Mouse (Mus musculus) E14TG2a.4 (cell line): ENCODE measurements at regions not wholly inside any gene's neighbourhood (a gene's known extent, or its start where the extent isn't known, plus 50 kb on each side); places are given as distances from the start of the nearest gene placed in this dataset.
"Not testable (repeated sequence)": the region's sequence is repeated elsewhere in the genome, so short reads cannot be mapped to it uniquely, and the experiment has no call there.

Experiments used
- H3K27me3 ChIP-seq: 2 replicates; pipeline ENCODE4 v1.6.1; 2014; ENCODE audit warnings: low read length, control low read depth; ENCODE audit not compliant: insufficient read depth
- H3K36me3 ChIP-seq: 2 replicates; pipeline ENCODE4 v1.6.1; 2014; ENCODE audit warnings: low read length, control low read depth; ENCODE audit not compliant: insufficient read depth
- H3K4me1 ChIP-seq: replicated peaks from 2 replicates; pipeline ENCODE4 v1.6.1; 2014; ENCODE audit warnings: low read depth, low read length, control low read depth
- H3K4me3 ChIP-seq: replicated peaks from 2 replicates; pipeline ENCODE4 v1.5.1; 2014; ENCODE audit warnings: mild to moderate bottlenecking, low read length
- H3K9me3 ChIP-seq: 2 replicates; pipeline ENCODE4 v1.6.1; 2014; ENCODE audit warnings: low read length, control low read depth
- CTCF ChIP-seq: conservative IDR thresholded peaks from 2 replicates; pipeline ENCODE4 v1.5.1; 2014; ENCODE audit warnings: low read length
- NANOG ChIP-seq: IDR thresholded peaks from 2 replicates; pipeline ENCODE4 v1.6.1; 2014; ENCODE audit warnings: borderline replicate concordance, low read length, mixed read lengths
- POU5F1 ChIP-seq: IDR thresholded peaks from 2 replicates; pipeline ENCODE4 v1.6.1; 2014; ENCODE audit warnings: low read length, borderline replicate concordance

DNA sequence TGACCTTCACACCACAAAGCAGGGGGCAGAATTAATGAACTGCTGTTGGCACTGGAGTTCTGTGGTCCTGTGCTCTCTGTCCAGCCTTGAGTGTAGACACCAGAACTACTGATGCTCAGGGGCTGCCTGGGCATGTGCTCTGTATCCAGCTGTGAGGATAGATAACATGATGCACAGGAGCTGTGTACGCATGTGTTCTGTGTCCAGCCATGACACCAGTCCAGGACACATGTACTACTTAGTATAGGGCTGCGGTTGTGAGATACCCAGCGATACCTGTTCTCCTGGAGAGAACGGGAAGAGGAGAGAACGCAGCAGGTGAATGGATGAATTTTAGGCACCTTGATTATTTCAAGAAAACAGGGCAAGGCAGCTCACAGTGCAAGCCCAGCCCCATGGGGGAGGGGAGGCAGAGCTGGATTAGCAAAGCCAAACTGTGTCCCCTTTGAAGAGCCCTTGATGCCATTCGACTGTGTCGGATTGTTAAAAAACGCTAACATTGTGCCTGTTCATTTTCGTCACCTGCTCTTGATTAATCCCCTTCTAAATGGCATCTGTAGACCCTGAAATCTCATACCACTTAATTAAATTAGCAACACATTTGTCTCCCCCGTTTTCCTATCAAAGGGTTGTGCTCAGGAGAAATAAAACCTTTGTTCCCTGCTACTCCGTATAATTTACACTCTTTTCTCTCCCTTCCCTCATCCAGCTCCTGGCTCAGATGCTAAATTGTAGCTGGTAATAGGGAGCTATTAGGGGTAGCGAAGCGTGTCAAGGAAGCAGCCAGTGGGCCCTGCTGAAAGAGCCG is 218.8 kb upstream of the Irx4 start:
- Histone ChIP-seq H3K27me3 (no peaks in the 10 kb centered on the region), H3K4me1 (no peaks in the 10 kb centered on the region), H3K4me3 (no peak overlapping the region), H3K9me3 (peaks cover 9% of the 10 kb centered on the region; the same call in 1 of the 2 replicates), H3K36me3 (no peaks in the 10 kb centered on the region)
- TF ChIP-seq POU5F1, result no peak
- TF ChIP-seq CTCF, result no peak
- no peak for TF ChIP-seq NANOG

DNA sequence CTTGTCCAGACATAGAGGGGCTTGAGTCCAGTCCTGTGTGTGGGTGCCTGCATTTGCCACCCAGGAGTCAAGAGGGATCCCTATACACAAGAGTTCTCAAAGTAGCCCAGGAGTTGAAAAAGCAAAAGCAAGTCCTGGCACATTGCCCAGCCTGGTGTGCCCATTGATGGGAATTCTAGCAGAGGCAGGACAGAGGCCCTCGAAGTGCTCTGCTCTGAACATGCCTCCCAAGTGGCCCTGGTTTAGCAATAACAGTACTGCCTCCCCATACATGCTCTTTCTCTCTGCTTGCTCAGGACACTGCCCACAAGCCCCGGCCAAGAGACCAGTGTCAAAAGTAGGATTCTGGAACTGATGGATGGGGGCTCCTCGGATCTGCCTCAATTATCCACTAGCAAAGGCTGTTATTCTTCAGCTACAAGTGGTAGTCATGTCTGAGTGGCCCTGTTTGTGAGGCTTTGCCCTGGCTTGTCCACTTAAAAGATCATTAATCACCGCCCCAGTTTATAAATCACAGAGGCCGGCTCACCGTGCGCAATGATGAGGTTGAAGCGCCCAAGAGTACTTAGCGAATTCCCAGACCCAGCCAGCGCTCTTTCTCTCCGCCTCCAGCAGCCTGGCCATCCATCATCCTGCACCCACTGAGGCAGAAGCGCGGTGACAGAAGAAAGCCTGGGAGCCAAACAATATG is 190.3 kb upstream of the Irx4 start:
- Histone ChIP-seq H3K36me3 (no peaks in the 10 kb centered on the region), H3K9me3 (peaks cover 21% of the 10 kb centered on the region)
- TF ChIP-seq CTCF, result no peak
- no peak for TF ChIP-seq POU5F1
- TF ChIP-seq NANOG, result no peak

DNA sequence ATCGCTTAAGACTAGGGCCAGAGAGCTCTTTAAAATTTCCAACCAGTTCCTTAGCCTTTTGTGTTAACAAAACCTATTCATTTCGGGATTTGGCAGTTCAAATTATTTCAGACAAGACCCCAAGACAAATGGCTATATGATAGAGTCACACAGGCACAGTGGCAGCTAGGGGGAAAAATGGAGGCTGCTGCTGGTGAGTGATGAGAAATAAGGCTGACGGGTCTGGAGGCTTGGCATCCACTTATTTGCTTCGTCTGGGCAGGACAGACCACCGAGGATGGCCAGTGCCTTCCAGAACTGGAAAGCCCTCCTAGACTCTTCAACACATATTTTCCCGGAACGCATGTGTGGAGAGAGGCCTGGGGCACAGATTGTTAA is 189.8 kb upstream of the Irx4 start:
- peaks cover 27% of the 10 kb centered on the region for H3K9me3 ChIP-seq
- H3K27me3 ChIP-seq, result no peaks in the 10 kb centered on the region
- H3K36me3 ChIP-seq, result no peaks in the 10 kb centered on the region
- no peak overlapping the region for H3K4me3 ChIP-seq
- no peaks in the 10 kb centered on the region for H3K4me1 ChIP-seq
- TF ChIP-seq CTCF (no peak), NANOG (no peak)

More for the DNA sequence above, 190.3 kb upstream of the Irx4 start:
- no peak overlapping the region for H3K4me3 ChIP-seq
- H3K27me3 ChIP-seq, result no peaks in the 10 kb centered on the region
- H3K4me1 ChIP-seq, result no peaks in the 10 kb centered on the region

DNA sequence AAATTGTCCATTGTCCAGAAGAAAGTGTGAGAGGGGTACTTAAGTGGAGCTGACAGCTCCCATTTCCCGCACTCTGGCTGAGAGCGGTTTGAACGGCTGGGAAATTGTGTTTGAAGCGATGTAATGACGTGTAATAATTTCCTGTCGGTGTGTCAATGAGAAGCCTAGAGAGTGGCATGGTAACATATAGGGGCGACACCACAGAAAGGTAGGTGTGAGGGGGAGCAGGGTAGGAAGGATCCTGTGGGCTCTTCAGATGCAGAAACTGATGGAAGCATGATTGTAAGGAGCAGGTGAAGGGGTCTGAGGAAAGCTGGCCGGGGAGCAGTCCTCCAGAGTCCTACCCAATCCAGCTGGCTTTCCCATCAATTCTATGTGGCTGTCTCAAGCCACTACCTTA is 189.2 kb upstream of the Irx4 start:
- H3K36me3 ChIP-seq, result no peaks in the 10 kb centered on the region
- TF ChIP-seq NANOG (no peak), POU5F1 (no peak)
- no peaks in the 10 kb centered on the region for H3K4me1 ChIP-seq
- no peak overlapping the region for H3K4me3 ChIP-seq
- peaks cover 32% of the 10 kb centered on the region for H3K9me3 ChIP-seq
- no peaks in the 10 kb centered on the region for H3K27me3 ChIP-seq

DNA sequence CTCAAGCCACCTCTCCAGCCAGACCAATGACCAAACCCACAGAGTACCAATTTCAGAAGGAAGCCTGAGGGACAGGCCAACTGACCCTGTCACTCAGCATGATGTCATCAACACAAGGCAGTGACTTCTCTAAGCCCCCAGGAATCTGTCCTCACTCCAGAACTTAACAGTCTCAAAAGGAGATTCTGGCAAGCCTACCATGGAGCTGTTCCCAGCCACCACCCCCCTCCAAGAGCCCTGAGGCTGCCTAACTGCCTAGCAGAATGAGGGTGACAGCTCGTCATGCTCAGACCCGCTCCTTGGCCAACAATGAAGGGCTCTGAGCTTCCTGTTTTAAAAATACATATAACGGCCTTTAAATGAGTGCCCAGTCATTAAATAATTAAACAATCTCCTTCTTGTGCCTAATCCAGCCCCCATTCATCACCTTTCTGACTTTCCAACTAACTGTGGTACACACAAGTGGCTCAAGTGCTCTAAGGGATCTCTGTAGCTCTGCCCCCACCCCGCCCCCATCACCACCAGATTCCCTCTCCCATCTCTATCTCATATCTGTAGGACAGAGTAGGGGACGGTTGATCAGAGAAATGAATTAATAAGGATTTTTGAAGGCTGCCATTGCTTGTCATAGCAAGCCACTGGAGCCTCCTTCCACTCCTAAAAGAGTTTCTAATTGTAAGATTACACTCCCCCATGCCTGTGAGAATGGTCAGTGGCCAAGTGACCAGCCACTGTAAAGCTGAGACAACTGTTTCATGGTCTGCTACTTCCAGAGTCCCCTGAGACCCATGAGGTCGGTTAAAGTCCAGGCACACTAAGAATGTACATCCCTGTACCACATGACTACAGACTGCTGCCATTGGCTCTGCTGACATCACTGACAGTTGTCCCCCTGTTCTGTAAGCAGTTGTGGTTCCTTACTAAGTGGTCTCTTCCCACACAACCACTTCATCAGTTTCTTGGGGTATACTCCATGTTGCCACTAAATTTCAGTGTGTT is 188.1 kb upstream of the Irx4 start:
- no peaks in the 10 kb centered on the region for H3K36me3 ChIP-seq
- no peaks in the 10 kb centered on the region for H3K27me3 ChIP-seq
- no peak for TF ChIP-seq CTCF
- TF ChIP-seq POU5F1, result no peak
- TF ChIP-seq NANOG, result no peak
- peaks cover 43% of the 10 kb centered on the region for H3K9me3 ChIP-seq
- H3K4me3 ChIP-seq, result no peak overlapping the region
- H3K4me1 ChIP-seq, result no peaks in the 10 kb centered on the region

DNA sequence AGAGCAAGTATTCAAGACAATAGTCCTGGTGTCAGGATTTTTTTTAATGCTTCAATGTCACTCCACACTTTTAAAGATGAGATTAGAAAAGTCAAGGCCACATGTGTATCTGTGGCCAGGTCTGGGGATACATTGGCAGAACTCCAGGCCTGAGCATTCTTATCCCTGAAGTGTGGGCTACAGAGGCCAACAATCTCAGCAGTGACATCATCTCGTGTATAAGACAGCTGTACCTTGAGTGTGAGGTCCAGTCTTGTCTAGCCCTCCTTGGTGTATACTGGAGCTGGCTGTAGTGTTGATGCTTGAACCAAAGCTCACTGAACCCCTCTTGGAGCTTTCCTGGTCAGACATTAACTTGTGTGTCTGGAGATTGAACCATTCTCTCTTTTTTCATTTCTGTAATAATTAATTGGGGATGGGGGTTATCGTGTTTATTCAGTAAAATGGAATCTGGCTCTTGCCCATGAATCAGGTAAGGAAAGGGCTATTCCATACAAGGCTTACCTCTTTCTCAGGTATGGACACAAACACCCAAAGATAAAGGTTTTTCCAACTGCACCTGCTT is 182.3 kb upstream of the Irx4 start:
- H3K36me3 ChIP-seq, result no peaks in the 10 kb centered on the region
- no peaks in the 10 kb centered on the region for H3K4me1 ChIP-seq
- no peak overlapping the region for H3K4me3 ChIP-seq
- TF ChIP-seq POU5F1 (no peak), NANOG (no peak), CTCF (no peak)
- peaks cover 81% of the 10 kb centered on the region for H3K9me3 ChIP-seq
- H3K27me3 ChIP-seq, result no peaks in the 10 kb centered on the region

DNA sequence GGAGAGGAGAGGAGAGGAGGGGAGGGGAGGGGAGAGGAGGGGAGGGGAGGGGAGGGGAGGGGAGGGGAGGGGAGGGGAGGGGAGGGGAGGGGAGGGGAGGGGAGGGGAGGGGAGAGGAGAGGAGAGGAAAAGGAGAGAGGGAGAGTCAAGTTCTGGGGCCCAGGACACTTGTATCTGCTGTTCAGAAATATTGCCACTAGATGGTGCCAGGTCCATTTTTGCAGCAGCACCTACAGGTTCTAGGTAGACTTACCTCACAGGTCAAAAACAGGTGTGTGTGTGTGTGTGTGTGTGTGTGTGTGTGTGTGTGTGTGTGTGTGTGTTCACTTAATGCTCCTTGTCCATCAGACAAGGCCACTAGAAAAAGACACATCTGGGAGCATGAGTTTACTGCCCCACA is 172.5 kb upstream of the Irx4 start:
- not testable (repeated sequence) for H3K27me3 ChIP-seq, H3K4me3 ChIP-seq, H3K36me3 ChIP-seq, H3K9me3 ChIP-seq, H3K4me1 ChIP-seq
- peak; percentile 24 for TF ChIP-seq CTCF

DNA sequence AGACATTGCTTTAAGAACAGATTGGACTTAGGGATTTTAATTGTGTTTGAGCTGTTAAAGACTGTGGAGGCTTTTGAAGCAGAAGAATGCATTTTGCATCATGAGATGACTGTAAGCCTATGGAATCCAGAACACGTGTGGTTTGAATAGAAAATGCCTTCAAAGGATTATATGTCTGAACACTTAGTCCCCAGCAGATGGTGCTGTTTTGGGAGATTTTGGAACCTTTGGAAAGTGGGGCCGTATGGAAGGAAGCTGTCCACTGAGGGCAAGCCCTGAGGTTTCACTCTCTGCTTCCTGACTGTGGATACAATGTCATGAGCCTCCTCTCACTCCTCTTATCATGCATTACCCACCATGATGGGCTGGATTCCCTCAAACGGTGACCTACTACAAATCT is 168.4 kb upstream of the Irx4 start:
- no peaks in the 10 kb centered on the region for H3K9me3 ChIP-seq
- H3K4me1 ChIP-seq, result no peaks in the 10 kb centered on the region
- peaks cover 8% of the 10 kb centered on the region; the same call in 1 of the 2 replicates for H3K27me3 ChIP-seq
- TF ChIP-seq NANOG, result no peak
- peak; percentile 28; the same call in 1 of the 2 replicates for TF ChIP-seq CTCF
- H3K36me3 ChIP-seq, result no peaks in the 10 kb centered on the region
- H3K4me3 ChIP-seq, result no peak overlapping the region
